Mouse (Mus musculus): ENCODE data around the gene Prkca. TPM values are rescaled to one million over a fixed set of nuclear protein-coding genes. Genes with fewer than 3 reads are reported as not detected.

Prkca gene
- total RNA-seq, 1 experiment: 8.4 TPM

- TF ChIP-seq CHD2 (IDR thresholded peaks at IDR 0.05; ENCODE audit: low read depth, low read length) (no peak), HCFC1 (IDR thresholded peaks at IDR 0.05; ENCODE audit: borderline replicate concordance, insufficient read depth, low read length) (no peak), ZC3H11A (IDR thresholded peaks at IDR 0.05; ENCODE audit: borderline replicate concordance, low read depth, low read length) (no peak), MAFK (IDR thresholded peaks at IDR 0.05; ENCODE audit: insufficient read depth, low read depth, low read length) (no peak), ZNF384 (IDR thresholded peaks at IDR 0.05; ENCODE audit: low read depth, low read length) (no peak)
- H3K4me1 ChIP-seq (ENCODE audit: control insufficient read depth in 2 of 2, insufficient read depth in 2 of 2, low read length in 2 of 2, poor library complexity in 1 of 2): no peaks in the 10 kb centered on the region
- no peak overlapping the region for H3K27ac ChIP-seq (ENCODE audit: insufficient read depth, low read depth, low read length, poor library complexity, severe bottlenecking)
- in situ Hi-C loops (cut with MboI; ENCODE audit: low sequenced_read_pairs in 2 of 2, unreplicated experiment in 2 of 2): no loop called here
- no peak overlapping the region for H3K4me3 ChIP-seq (ENCODE audit: insufficient read depth in 1 of 2, low read depth in 1 of 2, low read length in 2 of 2, poor library complexity in 1 of 2, severe bottlenecking in 1 of 2)
- H3K9me3 ChIP-seq (ENCODE audit: control insufficient read depth, insufficient read depth, low read depth, low read length): no peaks in the 10 kb centered on the region
- H3K36me3 ChIP-seq (ENCODE audit: control insufficient read depth, insufficient read depth, low read length, poor library complexity, severe bottlenecking): no peaks in the 10 kb centered on the region
- no peak overlapping the region for H3K9ac ChIP-seq (ENCODE audit: insufficient read depth, low read depth, low read length, poor library complexity, severe bottlenecking)
- DNase-seq (ENCODE audit: low read depth, low spot score): no peak
Measured at GRCm38 (mm10) chr11:107903966-107904605, 439.6 kb downstream of the Prkca start.

GRCm38 (mm10) chr11:107900470-107900869 is 443.3 kb downstream of the Prkca start:
- no peak overlapping the region for H3K27ac ChIP-seq (ENCODE audit: insufficient read depth, low read depth, low read length, poor library complexity, severe bottlenecking)
- no peak overlapping the region for H3K9ac ChIP-seq (ENCODE audit: insufficient read depth, low read depth, low read length, poor library complexity, severe bottlenecking)
- in situ Hi-C loops (cut with MboI; ENCODE audit: low sequenced_read_pairs in 2 of 2, unreplicated experiment in 2 of 2): no loop called here
- H3K4me3 ChIP-seq (ENCODE audit: insufficient read depth in 1 of 2, low read depth in 1 of 2, low read length in 2 of 2, poor library complexity in 1 of 2, severe bottlenecking in 1 of 2): no peak overlapping the region
- H3K9me3 ChIP-seq (ENCODE audit: control insufficient read depth, insufficient read depth, low read depth, low read length): no peaks in the 10 kb centered on the region
- TF ChIP-seq ZNF384 (IDR thresholded peaks at IDR 0.05; ENCODE audit: low read depth, low read length) (no peak), MAFK (IDR thresholded peaks at IDR 0.05; ENCODE audit: insufficient read depth, low read depth, low read length) (no peak), ZC3H11A (IDR thresholded peaks at IDR 0.05; ENCODE audit: borderline replicate concordance, low read depth, low read length) (peak; percentile 39; the same call in 1 of the 2 replicates), HCFC1 (IDR thresholded peaks at IDR 0.05; ENCODE audit: borderline replicate concordance, insufficient read depth, low read length) (no peak), CHD2 (IDR thresholded peaks at IDR 0.05; ENCODE audit: low read depth, low read length) (no peak)
- H3K4me1 ChIP-seq (ENCODE audit: control insufficient read depth in 2 of 2, insufficient read depth in 2 of 2, low read length in 2 of 2, poor library complexity in 1 of 2): no peaks in the 10 kb centered on the region
- peak; percentile 62 for DNase-seq (ENCODE audit: low read depth, low spot score)
- H3K36me3 ChIP-seq (ENCODE audit: control insufficient read depth, insufficient read depth, low read length, poor library complexity, severe bottlenecking): no peaks in the 10 kb centered on the region

GRCm38 (mm10) chr11:107898698-107899097 is 445.0 kb downstream of the Prkca start:
- Histone ChIP-seq H3K9ac (ENCODE audit: insufficient read depth, low read depth, low read length, poor library complexity, severe bottlenecking) (no peak overlapping the region), H3K27ac (ENCODE audit: insufficient read depth, low read depth, low read length, poor library complexity, severe bottlenecking) (no peak overlapping the region), H3K4me3 (ENCODE audit: insufficient read depth in 1 of 2, low read depth in 1 of 2, low read length in 2 of 2, poor library complexity in 1 of 2, severe bottlenecking in 1 of 2) (no peak overlapping the region), H3K36me3 (ENCODE audit: control insufficient read depth, insufficient read depth, low read length, poor library complexity, severe bottlenecking) (no peaks in the 10 kb centered on the region), H3K9me3 (ENCODE audit: control insufficient read depth, insufficient read depth, low read depth, low read length) (no peaks in the 10 kb centered on the region), H3K4me1 (ENCODE audit: control insufficient read depth in 2 of 2, insufficient read depth in 2 of 2, low read length in 2 of 2, poor library complexity in 1 of 2) (no peaks in the 10 kb centered on the region)
- DNase-seq (ENCODE audit: low read depth, low spot score): no peak
- TF ChIP-seq ZC3H11A (IDR thresholded peaks at IDR 0.05; ENCODE audit: borderline replicate concordance, low read depth, low read length) (no peak), MAFK (IDR thresholded peaks at IDR 0.05; ENCODE audit: insufficient read depth, low read depth, low read length) (no peak), CHD2 (IDR thresholded peaks at IDR 0.05; ENCODE audit: low read depth, low read length) (no peak), HCFC1 (IDR thresholded peaks at IDR 0.05; ENCODE audit: borderline replicate concordance, insufficient read depth, low read length) (no peak), ZNF384 (IDR thresholded peaks at IDR 0.05; ENCODE audit: low read depth, low read length) (no peak)
- in situ Hi-C loops (cut with MboI; ENCODE audit: low sequenced_read_pairs in 2 of 2, unreplicated experiment in 2 of 2): no loop called here

- Histone ChIP-seq H3K27ac (ENCODE audit: insufficient read depth, low read depth, low read length, poor library complexity, severe bottlenecking) (no peak overlapping the region), H3K4me3 (ENCODE audit: insufficient read depth in 1 of 2, low read depth in 1 of 2, low read length in 2 of 2, poor library complexity in 1 of 2, severe bottlenecking in 1 of 2) (no peak overlapping the region), H3K9ac (ENCODE audit: insufficient read depth, low read depth, low read length, poor library complexity, severe bottlenecking) (no peak overlapping the region), H3K9me3 (ENCODE audit: control insufficient read depth, insufficient read depth, low read depth, low read length) (no peaks in the 10 kb centered on the region), H3K4me1 (ENCODE audit: control insufficient read depth in 2 of 2, insufficient read depth in 2 of 2, low read length in 2 of 2, poor library complexity in 1 of 2) (no peaks in the 10 kb centered on the region), H3K36me3 (ENCODE audit: control insufficient read depth, insufficient read depth, low read length, poor library complexity, severe bottlenecking) (no peaks in the 10 kb centered on the region)
- TF ChIP-seq HCFC1 (IDR thresholded peaks at IDR 0.05; ENCODE audit: borderline replicate concordance, insufficient read depth, low read length) (no peak), CHD2 (IDR thresholded peaks at IDR 0.05; ENCODE audit: low read depth, low read length) (no peak), MAFK (IDR thresholded peaks at IDR 0.05; ENCODE audit: insufficient read depth, low read depth, low read length) (no peak), ZNF384 (IDR thresholded peaks at IDR 0.05; ENCODE audit: low read depth, low read length) (no peak), ZC3H11A (IDR thresholded peaks at IDR 0.05; ENCODE audit: borderline replicate concordance, low read depth, low read length) (no peak)
- DNase-seq (ENCODE audit: low read depth, low spot score): no peak
- in situ Hi-C loops (cut with MboI; ENCODE audit: low sequenced_read_pairs in 2 of 2, unreplicated experiment in 2 of 2): no loop called here
Measured at GRCm38 (mm10) chr11:107895635-107896034, 448.1 kb downstream of the Prkca start.
